Mouse (Mus musculus) fibroblast of lung, adult 2 months (primary cell): Measurements from ENCODE around the gene Trip10.
"Not testable (repeated sequence)": the region's sequence is repeated elsewhere in the genome, so short reads cannot be mapped to it uniquely, and the experiment has no call there.

Experiments used
- DNase-seq: peaks from one replicate; pipeline ENCODE4 v3.0.0-alpha.2; 2011; ENCODE audit warnings: low read depth

Gene Trip10

DNA sequence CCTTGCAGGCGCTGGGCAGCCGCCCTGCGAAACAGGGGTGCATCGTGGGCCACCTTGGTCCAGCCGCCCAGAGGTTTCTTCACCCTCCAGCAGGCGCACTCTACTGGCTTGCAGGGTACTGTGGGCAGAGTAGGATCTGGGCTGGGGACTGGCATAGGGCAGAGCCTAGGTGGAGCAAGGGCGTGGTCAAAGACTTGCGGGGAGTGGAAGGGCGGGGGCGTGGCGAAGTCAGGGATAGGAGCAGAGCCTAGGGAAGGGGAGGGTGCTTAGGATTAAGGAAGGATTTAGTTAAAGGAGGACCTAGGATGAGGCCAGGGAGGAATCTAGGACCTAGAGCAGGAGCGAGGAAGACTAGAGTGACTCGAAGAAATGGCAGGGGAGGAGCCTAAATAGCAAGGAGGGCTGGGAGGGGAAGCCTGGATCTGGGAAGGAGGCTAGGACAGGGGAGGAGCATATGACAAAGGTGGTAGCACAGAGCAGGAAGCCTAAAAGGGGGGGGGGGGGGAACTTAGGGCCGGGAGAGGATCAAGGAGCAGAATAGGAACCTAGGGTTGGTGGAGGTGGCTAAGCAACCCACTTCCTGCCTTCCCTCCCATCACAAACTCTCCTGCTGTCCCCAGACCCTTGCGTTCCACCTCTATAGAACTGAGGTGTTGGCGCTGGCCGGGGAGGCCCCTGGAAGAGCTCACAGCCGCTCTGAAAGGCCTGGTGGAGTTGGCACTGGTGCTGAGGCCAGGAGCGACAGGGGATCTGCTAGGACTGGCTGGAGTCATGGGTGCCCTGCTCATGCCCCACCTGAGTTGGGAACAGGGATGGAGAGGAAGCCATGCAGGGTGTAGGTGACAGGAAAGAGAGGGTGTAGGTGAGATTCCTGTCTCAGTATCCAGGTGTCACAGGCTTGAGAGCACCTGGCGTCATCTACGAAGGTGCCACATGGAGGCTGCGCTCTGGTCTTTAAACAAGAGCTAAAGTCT is 16.0 kb downstream of the Trip10 start:
- DNase-seq = no peak

DNA sequence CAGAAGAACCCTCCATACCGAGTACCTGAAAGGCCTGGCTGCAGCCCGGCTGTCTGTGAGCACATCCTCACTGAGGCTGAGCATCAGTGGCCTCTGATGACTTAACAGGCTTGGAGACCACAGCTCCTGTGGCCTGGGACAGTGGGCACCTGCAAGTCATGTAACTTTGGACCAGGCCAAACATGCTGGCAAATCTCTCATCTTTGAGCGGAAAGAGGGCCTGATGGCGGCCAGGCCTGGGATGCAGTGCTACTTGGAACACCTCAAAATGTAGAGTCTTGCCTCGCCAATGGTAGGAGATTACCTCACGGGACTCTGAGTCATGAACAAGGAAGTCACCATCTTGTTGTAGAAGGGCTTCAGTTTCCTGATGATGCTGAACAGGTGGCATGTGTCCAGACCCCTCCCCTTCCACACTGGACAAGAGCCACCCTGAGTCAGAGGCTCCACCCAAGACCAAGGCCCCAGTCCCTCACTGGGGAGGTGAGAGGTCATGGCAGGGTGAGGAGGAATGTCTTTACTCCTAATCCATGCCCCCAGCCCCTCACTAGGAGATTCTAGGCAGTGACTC is 18.4 kb downstream of the Trip10 start:
- DNase-seq = no peak

DNA sequence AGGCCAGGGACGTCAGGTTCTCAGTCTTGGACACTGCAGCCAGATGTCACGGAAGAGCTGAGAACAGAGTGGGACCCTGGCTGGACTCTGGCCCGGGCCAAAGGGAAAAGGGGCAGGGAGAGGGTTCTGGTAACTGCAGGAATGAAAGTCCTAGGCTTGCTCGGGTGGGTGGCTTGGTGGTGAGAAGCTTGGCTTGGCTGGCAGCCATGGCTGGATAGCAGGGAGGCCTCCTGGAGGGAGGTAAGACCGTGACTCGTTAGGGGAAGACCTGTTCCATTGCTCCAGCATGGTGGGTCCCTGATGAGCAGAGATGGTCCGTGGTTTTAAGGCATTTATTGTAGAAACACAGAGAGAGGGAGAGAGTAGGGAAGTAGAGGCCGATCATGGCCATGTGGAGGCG is 22.0 kb downstream of the Trip10 start:
- no peak for DNase-seq

DNA sequence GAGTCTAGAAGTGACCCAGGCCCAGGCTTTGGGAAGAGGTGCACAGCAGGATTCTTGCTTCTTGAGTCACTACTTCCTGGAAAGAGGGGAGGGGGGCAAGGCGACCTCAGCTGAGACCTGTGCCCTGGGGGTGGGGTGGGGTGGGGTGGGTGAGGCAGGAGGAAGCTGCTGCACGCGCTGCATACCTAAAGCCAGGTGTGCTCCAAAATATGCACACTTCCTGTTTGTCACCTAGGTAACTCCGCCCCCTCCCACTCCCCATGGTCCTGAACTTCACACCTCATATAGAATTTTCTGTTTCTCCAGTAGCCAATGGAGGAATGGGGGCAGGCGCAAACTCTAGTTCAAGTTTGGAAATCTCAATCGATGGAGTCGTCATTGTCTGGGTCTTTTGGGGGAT is 24.6 kb downstream of the Trip10 start:
- DNase-seq = no peak

DNA sequence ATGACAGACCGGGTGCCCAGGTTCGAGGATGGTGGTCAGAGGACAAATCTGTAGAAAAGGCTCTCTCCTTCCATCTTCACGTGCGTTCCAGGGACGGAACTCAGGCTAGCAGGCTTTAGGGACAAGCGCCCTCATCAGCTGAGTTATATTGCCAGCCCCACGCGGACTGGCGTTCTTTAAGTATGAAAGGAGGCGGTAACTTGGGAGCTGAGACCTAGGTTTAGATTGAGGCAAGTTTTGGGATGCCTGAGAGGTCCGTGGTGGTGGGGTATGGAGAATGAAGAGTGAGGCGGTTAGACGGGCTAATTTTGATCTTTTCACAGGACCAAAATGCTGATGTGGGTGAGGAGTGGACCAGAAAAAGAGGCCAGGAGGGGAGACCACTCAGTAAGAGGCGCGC is 25.4 kb downstream of the Trip10 start:
- DNase-seq = no peak

DNA sequence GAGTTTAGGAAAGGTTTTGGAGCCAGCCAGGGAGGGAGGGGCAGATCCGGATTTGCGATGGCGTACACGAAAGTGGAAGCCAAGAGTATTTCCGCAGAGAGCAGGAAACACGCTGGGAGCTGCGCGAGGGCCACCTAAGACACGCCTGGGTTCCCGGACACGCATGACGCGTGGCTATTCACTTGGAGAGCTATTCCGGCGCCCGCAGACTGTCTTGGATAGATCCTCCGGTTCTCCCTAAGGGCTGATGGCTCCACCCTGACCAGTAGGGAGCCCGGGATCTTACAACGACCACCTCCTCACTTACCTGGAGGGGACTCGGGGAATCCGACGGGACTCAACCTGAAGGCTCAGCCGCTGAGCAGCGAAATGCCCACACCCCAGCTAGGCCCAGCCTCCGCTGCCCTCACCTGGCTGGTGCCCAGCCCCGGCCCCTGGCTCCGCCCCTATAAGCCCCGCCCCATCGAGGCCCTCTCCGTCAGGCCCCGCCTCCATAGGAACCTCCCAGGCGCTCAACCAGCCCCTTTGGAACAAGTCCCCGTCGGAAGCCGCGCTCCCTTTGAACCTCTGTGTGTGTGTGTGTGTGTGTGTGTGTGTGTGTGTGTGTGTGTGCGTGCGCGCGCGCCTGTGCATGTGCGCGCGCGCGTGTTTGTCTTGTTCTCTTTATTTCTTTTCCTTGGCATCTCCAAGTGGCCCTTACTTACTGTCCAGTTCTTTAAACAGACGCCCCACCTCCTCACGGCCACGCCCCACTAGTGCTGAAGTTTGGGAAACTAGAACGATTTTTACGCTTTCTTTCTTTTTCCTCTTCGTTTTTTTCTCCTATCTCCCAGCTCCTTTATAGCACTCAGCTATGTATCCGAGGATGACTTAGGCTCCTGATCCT is 26.1 kb downstream of the Trip10 start:
- DNase-seq = peak; percentile 54

DNA sequence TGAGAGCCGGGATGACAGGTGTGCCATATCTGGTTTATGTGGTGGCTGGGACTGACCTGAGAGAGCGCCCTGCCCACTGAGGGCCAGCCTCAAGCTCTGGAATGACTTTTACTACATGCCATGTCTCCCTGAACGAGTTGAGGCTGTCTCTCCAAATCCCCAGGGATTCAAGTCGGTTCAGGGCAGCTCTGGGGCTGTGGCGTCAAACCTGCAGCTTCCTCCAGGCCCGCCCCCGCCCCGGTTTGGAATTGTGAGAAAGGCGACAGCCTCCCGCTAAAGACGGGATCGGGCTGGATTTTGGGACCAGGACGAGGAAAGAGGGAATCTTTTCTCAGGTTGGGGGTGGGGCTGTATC is 26.7 kb downstream of the Trip10 start:
- no peak for DNase-seq

DNA sequence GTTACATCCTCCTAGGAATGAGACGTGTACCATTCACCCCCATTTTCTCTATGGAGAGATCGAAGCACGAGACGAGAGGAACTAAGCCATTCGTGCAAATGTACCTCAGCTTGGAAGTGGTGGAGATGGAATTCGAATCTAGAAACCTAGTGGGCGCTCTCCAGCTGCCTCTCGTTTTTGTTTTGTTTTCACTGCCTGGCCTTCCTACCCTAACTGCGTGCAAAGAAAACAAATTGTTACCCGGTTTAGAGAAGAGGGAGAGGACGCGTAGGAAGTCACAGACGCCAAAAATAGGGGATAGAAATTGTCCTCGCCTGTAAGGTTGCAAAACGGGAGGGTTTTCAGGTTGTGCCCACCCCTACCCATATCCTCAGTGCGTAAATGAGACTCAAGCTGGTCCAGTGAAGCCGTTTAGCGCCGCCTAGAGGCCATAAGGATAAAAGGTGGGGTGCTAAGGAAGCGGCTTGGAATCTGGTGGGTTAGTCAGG is 27.4 kb downstream of the Trip10 start:
- DNase-seq = peak; percentile 69

DNA sequence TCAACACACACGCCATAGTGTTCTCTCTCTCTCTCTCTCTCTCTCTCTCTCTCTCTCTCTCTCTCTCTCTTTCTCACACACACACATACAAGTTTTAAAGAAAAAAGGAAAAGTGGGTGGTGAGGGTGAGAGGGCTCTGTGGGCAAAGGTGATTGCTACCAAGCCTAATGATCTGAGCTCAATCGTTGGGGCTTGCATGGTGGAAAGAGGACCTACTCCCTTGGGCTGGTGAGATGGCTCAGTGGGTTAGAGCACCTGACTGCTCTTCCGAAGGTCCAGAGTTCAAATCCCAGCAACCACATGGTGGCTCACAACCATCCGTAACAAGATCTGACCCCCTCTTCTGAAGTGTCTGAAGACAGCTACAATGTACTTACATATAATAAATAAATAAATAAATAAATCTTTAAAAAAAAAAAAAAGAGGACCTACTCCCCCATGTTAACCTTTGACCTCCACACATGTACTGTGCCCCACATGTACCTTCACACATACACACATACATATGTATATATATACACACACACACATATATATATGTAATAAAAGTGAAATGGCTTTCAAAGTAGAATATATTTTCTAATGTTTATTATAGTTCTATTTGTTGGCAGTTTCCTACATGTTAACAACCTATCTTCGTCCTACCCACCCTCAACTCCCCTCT is 28.5 kb downstream of the Trip10 start:
- not testable (repeated sequence) for DNase-seq

DNA sequence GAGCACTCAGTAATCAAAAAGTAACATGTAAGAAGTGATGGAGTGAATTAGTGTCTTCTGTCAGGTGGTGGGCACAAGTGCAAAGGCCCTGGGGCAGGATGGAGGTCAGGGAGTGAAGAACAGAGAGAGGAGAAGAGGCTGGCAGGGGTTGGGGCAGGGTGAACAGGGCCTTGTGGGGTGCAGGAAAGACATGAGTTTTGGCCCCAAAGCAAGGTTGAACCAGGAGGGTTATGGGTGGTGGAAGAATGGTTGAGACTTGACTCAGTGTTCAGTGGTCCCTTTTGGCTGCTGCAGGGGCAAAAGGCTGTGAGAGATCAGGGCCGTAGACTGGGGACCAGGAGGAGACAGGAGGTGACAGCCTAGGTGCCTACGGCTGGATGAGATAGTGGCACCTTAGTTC is 29.3 kb downstream of the Trip10 start:
- DNase-seq = no peak

DNA sequence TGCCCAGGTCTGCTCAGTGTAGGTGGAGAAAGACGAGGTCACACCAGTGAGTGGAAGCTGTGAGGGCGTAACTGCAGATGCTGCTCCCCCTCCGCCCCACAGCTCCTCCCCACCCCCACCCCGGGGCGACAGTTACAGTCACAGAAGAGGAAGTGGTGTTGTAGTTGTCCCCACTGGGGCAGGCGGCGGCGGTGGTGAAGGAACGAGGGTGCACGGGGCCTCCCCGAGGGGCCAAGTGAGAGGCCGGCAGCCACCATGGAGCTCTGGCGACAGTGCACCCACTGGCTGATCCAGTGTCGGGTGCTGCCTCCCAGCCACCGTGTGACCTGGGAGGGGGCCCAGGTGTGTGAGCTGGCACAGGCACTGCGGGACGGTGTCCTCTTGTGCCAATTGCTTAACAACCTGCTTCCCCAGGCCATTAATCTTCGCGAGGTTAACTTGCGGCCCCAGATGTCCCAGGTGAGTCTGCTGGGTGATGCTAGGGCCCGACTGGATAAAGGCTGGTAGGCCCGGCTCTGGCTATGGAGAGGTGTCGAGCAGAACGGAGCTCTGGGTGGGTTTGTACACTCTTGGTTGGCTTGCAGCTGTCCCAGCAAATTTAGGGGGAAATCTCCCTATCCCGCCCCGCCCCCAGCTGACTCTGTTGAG is 29.8 kb downstream of the Trip10 start, which contains the start of gene Vav1:
TSS of gene Vav1 (plus strand) at position 158 of the 648 bp plus-strand sequence.
- DNase-seq = no peak

DNA sequence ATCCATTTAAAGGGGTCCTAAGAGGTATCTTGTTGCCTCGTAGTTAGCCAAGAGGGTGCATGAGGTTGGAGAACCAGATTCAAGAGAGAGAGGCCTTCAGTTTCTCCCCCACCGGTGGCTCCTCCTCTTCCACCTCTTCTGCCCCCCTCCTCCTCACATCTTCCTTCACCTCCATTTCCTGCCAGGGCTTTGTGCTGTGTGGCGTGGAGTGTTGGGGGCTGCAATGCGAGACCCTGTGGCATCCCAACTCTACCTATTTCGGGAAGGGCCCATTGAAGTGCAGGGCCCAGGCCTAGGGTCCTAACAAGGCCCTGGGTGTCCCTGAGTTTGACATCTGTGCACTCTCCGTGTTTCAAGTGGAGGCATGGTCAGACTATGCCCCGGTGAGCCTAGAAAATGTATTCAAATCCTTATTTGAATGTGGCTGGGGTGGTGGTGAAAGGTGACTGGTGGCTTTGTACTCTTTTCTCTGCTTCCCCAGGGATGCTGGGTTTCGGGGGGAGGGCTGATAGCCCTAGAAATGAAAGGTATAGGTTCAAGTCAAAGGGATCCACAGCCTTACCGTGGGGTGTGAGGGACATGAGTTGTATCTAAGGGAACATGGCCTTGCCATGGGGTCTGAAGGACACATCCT is 30.5 kb downstream of the Trip10 start:
- DNase-seq = no peak

DNA sequence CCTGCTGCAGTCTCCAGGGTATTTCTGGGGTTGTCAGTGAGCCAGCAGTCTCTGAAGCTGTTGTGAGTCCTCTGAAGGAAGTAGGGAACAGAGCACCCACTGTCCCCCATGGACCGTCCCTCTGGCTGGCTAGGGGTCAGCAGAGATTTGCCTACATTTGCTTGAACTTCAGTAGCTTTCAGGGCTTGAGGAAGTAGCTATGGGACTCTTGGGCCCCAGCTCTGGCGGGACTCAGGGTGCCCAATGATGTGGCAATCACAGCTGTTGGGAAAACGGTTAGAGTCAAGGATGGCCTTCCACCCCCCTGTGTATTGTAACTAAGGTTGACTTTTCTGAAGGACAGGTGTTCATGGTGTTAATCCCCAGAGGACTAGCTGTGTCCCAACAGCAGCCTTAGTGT is 31.2 kb downstream of the Trip10 start:
- no peak for DNase-seq

DNA sequence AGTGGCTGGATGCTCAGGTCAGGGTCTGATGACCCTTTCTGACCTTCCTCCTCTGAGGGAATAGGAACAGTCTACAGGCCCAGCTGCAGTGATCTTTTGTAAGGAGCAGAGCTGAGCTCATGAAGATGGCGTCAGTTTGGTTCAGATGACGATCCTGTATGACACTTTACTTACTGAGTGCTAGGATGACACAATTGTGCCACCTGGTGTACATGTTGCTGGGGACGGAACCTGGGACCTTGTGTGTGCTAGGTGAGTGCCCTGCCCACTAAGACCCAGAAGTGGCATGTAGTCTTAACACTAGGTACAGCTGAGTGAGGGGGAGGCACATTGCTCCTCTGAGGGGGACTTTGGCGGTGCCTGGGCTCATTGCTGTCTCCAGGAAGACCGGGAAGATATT is 34.7 kb downstream of the Trip10 start:
- DNase-seq = no peak

DNA sequence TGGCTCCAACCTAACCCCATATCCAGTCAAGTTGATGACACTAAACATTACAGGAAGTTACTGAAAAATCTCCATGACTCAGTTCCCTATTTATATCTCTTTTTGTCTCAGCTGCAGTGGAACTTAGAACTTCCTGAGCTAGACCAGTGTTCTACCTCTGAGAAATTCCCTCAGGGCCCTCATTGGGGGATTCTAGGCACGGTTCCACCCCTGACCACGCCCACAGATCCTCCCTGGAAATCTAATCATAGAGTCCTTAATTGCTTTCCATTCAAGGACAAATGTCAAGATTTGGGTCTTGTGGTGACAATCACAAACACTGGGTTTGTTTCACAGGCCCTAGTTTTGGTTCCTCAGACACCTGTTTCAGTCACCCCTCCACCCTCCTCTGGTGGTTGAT is 35.8 kb downstream of the Trip10 start:
- DNase-seq = no peak

DNA sequence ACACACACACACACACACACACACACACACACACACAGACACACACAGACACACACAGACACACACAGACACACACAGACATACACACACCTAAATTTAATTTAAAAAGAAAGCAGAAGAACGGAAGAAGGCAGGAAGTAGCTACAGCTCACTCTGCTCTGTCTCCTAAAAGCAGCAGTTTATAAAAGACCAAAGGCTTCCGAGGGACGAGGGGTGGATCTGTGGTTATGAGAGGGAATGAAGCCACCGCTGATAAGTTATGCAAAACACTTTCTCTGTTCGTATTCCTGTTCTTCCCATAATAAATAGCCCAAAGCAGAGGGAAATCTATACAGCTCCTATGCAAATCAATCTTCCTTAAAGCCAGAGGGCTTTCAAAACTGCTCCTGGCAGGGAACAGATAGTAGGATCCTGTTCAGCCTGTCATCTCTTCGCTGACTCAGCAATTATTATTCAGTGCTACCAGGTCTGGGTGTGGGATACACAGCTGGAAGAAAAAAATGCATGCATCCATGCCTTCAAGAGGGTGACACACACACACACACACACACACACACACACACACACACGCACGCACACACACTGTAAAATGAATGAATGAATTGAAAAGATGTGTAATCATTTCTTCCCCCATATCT is 37.6 kb downstream of the Trip10 start:
- no peak for DNase-seq

DNA sequence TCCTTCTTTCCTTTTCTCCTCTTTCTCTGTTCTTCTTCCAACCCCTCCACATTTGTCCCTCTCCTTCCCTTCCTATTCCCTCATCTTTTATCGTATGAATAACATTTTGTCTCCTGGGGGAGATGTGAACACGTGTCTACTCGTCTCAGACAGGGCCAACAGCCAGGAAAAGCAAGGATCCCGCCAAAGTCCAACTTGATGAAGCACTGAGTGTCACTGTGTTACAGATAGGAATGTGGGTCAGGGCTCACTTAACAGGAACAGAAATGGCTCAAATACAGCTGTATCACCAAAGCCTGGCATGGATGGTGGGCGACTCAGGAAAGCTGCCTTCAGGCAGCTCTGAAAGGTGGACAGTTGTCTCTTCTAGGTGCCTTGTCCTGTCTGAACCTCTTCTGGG is 40.0 kb downstream of the Trip10 start:
- no peak for DNase-seq

DNA sequence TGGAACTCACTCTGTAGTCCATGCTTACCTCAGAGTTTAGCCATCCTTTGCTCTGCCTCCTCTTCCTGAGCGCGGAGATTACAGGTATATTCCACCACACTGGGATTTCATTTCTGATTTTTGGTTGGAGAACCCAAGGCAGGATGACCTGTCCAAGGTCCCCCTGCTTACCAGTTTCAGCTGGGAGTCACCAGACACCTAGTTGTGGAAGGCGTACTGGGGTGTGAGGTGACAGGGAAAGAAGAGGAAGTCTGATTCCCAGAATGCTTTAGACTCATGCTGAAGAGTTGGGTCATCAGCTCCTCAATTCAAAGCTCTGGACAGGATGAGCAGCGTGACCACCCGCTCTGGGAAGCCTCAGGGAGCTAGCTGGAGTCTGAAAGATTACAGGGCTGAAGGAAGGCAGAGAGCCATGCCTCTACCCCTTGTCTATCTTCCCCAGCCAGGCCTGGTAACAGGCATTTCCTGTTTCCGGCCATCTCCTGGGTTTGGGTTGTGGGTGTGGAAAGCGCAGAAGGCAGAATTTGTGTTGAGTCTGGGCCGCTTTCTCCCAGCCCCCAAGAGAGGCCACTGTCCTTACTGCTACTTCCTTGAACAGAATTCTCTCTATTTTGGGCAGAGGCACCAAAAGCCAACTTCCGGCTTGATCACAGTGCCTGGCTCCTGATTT is 40.9 kb downstream of the Trip10 start:
- no peak for DNase-seq

DNA sequence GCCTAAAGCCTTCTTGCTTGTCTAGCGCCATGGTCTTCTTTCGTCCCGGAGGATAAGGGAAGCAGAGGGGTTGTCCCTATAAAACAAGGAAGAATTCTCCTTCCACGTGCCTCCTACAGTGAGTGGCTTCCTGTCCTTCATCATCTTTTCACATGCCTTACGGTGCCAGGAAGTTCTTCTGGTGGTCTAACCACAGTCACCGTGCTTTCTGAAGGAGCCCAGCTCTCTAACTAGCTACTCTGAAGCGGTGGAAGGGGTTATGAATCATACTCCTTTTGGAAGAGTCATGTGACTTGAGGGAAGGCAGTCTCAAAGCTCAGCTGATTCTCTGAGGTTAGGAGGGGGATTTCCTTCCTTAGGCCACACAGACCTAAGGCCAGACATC is 41.4 kb downstream of the Trip10 start:
- no peak for DNase-seq

DNA sequence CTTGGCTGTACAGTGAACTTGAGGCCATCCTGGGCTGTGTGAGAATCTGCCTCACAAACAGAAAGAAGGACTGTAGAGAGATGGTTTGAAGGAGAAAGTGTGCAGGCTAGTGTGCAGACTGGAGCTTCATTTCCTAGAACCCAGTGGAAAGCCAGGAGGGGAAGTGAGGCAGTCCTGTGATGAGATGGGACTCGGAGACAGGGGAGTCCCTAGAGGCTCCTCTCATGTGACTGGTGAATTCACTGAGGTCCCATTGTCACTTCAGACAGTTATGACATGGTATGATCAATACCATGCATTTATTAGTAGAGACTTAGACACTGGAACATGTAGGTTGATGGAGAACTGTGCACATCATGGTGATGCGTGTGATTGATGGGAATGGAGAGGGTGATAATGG is 43.0 kb downstream of the Trip10 start:
- DNase-seq = no peak
